Mouse (Mus musculus): ENCODE results near the gene Cdyl2. TPM values are rescaled to one million over a fixed set of nuclear protein-coding genes. Genes with fewer than 3 reads are reported as not detected.
A peak's percentile ranks its signal among the peaks of the same experiment; 100 is the strongest.

Cdyl2 gene
- polyA plus RNA-seq, 1 experiment from 2014 or later = 8.6 TPM

GRCm38 (mm10) chr8:116614901-116615300 lies 117.9 kb downstream of the Cdyl2 start:
- Histone ChIP-seq H3K9me3 (no peaks in the 10 kb centered on the region), H3K4me3 (no peak overlapping the region), H3K27me3 (ENCODE audit: poor library complexity, severe bottlenecking) (no peaks in the 10 kb centered on the region), H3K27ac (no peak overlapping the region), H3K36me3 (replicated peaks) (no peaks in the 10 kb centered on the region), H3K4me1 (no peaks in the 10 kb centered on the region)
- DNase-seq (ENCODE audit: extremely low spot score, low spot score) = no peak
- WGBS = 92% methylated on average over 7 of the region's 7 CpGs

GRCm38 (mm10) chr8:116606171-116606570 lies 126.6 kb downstream of the Cdyl2 start:
- Histone ChIP-seq H3K27ac (no peak overlapping the region), H3K4me3 (no peak overlapping the region), H3K36me3 (replicated peaks) (no peaks in the 10 kb centered on the region), H3K9me3 (peaks cover 23% of the 10 kb centered on the region), H3K4me1 (no peaks in the 10 kb centered on the region), H3K27me3 (ENCODE audit: poor library complexity, severe bottlenecking) (no peaks in the 10 kb centered on the region)
- DNase-seq (ENCODE audit: extremely low spot score, low spot score) = no peak
- 66% methylated on average over 9 of the region's 13 CpGs for WGBS

- no peaks in the 10 kb centered on the region for H3K27me3 ChIP-seq (ENCODE audit: poor library complexity, severe bottlenecking)
- no peaks in the 10 kb centered on the region for H3K36me3 ChIP-seq (replicated peaks)
- 90% methylated on average over 4 of the region's 4 CpGs for WGBS
- H3K4me3 ChIP-seq = no peak overlapping the region
- no peak overlapping the region for H3K27ac ChIP-seq
- no peak for DNase-seq (ENCODE audit: extremely low spot score, low spot score)
- peaks cover 19% of the 10 kb centered on the region for H3K9me3 ChIP-seq
- H3K4me1 ChIP-seq = no peaks in the 10 kb centered on the region
Measured at GRCm38 (mm10) chr8:116602806-116603205, 130.0 kb downstream of the Cdyl2 start.

- DNase-seq (ENCODE audit: extremely low spot score, low spot score) = no peak
- WGBS = 88% methylated on average over 6 of the region's 6 CpGs
Measured at GRCm38 (mm10) chr8:116599728-116600127, 133.1 kb downstream of the Cdyl2 start.

GRCm38 (mm10) chr8:116591226-116591625 lies 141.6 kb downstream of the Cdyl2 start:
- DNase-seq (ENCODE audit: extremely low spot score, low spot score) = no peak
- H3K27ac ChIP-seq = no peak overlapping the region
- no peaks in the 10 kb centered on the region for H3K9me3 ChIP-seq
- no peak overlapping the region for H3K4me3 ChIP-seq
- H3K4me1 ChIP-seq = 0 out of 2 replicates have a peak, but pooled peaks cover 6% of the 10 kb centered on the region
- WGBS = 80% methylated on average over 10 of the region's 10 CpGs
- H3K27me3 ChIP-seq (ENCODE audit: poor library complexity, severe bottlenecking) = no peaks in the 10 kb centered on the region
- no peaks in the 10 kb centered on the region for H3K36me3 ChIP-seq (replicated peaks)

More at GRCm38 (mm10) chr8:116599728-116600127, 133.1 kb downstream of the Cdyl2 start:
- Histone ChIP-seq H3K4me3 (no peak overlapping the region), H3K36me3 (replicated peaks) (no peaks in the 10 kb centered on the region), H3K4me1 (no peaks in the 10 kb centered on the region), H3K9me3 (peaks cover 11% of the 10 kb centered on the region), H3K27ac (no peak overlapping the region), H3K27me3 (ENCODE audit: poor library complexity, severe bottlenecking) (no peaks in the 10 kb centered on the region)

GRCm38 (mm10) chr8:116590546-116590945 lies 142.2 kb downstream of the Cdyl2 start:
- H3K27me3 ChIP-seq (ENCODE audit: poor library complexity, severe bottlenecking) = no peaks in the 10 kb centered on the region
- no peak overlapping the region for H3K4me3 ChIP-seq
- H3K9me3 ChIP-seq = no peaks in the 10 kb centered on the region
- H3K36me3 ChIP-seq (replicated peaks) = no peaks in the 10 kb centered on the region
- no peak for DNase-seq (ENCODE audit: extremely low spot score, low spot score)
- H3K4me1 ChIP-seq = 0 out of 2 replicates have a peak, but pooled peaks cover 6% of the 10 kb centered on the region
- no peak overlapping the region for H3K27ac ChIP-seq
- WGBS = 92% methylated on average over 4 of the region's 4 CpGs

GRCm38 (mm10) chr8:116590106-116590505 lies 142.7 kb downstream of the Cdyl2 start:
- Histone ChIP-seq H3K27ac (no peak overlapping the region), H3K27me3 (ENCODE audit: poor library complexity, severe bottlenecking) (no peaks in the 10 kb centered on the region), H3K4me3 (no peak overlapping the region), H3K36me3 (replicated peaks) (no peaks in the 10 kb centered on the region), H3K4me1 (0 out of 2 replicates have a peak, but pooled peaks cover 6% of the 10 kb centered on the region), H3K9me3 (no peaks in the 10 kb centered on the region)
- DNase-seq (ENCODE audit: extremely low spot score, low spot score) = no peak
- WGBS = 92% methylated on average over 14 of the region's 14 CpGs

- 86% methylated on average over 19 of the region's 19 CpGs for WGBS
- peak overlapping the region; percentile 26 for H3K27ac ChIP-seq
Measured at GRCm38 (mm10) chr8:116587616-116588468, 144.9 kb downstream of the Cdyl2 start.

GRCm38 (mm10) chr8:116581318-116582019 lies 151.3 kb downstream of the Cdyl2 start:
- Histone ChIP-seq H3K27ac (no peak overlapping the region), H3K4me3 (no peak overlapping the region), H3K36me3 (replicated peaks) (peaks cover 8% of the 10 kb centered on the region; the same call in 1 of the 2 replicates), H3K27me3 (ENCODE audit: poor library complexity, severe bottlenecking) (no peaks in the 10 kb centered on the region), H3K9me3 (peaks cover 7% of the 10 kb centered on the region; the same call in 1 of the 2 replicates), H3K4me1 (no peaks in the 10 kb centered on the region)
- DNase-seq (ENCODE audit: extremely low spot score, low spot score) = no peak
- 91% methylated on average over 11 of the region's 11 CpGs for WGBS

More at GRCm38 (mm10) chr8:116587616-116588468, 144.9 kb downstream of the Cdyl2 start:
- Histone ChIP-seq H3K9me3 (no peaks in the 10 kb centered on the region; the same call in 1 of the 2 replicates), H3K27me3 (ENCODE audit: poor library complexity, severe bottlenecking) (no peaks in the 10 kb centered on the region), H3K36me3 (replicated peaks) (no peaks in the 10 kb centered on the region), H3K4me3 (no peak overlapping the region), H3K4me1 (0 out of 2 replicates have a peak, but pooled peaks cover 6% of the 10 kb centered on the region)
- DNase-seq (ENCODE audit: extremely low spot score, low spot score) = no peak

GRCm38 (mm10) chr8:116576732-116577131 lies 156.1 kb downstream of the Cdyl2 start:
- Histone ChIP-seq H3K4me1 (no peaks in the 10 kb centered on the region), H3K27ac (no peak overlapping the region), H3K4me3 (no peak overlapping the region), H3K27me3 (ENCODE audit: poor library complexity, severe bottlenecking) (no peaks in the 10 kb centered on the region), H3K36me3 (replicated peaks) (peaks cover 3% of the 10 kb centered on the region; the same call in 1 of the 2 replicates), H3K9me3 (peaks cover 7% of the 10 kb centered on the region; the same call in 1 of the 2 replicates)
- 90% methylated on average over 2 of the region's 2 CpGs for WGBS
- no peak for DNase-seq (ENCODE audit: extremely low spot score, low spot score)

- H3K4me3 ChIP-seq = no peak overlapping the region
- H3K9me3 ChIP-seq = peaks cover 3% of the 10 kb centered on the region; the same call in 1 of the 2 replicates
- H3K27me3 ChIP-seq (ENCODE audit: poor library complexity, severe bottlenecking) = no peaks in the 10 kb centered on the region
- no peaks in the 10 kb centered on the region for H3K36me3 ChIP-seq (replicated peaks)
- H3K27ac ChIP-seq = no peak overlapping the region
- no peaks in the 10 kb centered on the region for H3K4me1 ChIP-seq
- DNase-seq (ENCODE audit: extremely low spot score, low spot score) = no peak
- 88% methylated on average over 5 of the region's 5 CpGs for WGBS
Measured at GRCm38 (mm10) chr8:116573085-116573484, 159.7 kb downstream of the Cdyl2 start.

- 0 out of 2 replicates have a peak, but pooled peaks cover 1% of the 10 kb centered on the region for H3K9me3 ChIP-seq
- no peaks in the 10 kb centered on the region for H3K36me3 ChIP-seq (replicated peaks)
- H3K4me3 ChIP-seq = no peak overlapping the region
- no peak for DNase-seq (ENCODE audit: extremely low spot score, low spot score)
- no peaks in the 10 kb centered on the region for H3K27me3 ChIP-seq (ENCODE audit: poor library complexity, severe bottlenecking)
- no peaks in the 10 kb centered on the region for H3K4me1 ChIP-seq
- H3K27ac ChIP-seq = no peak overlapping the region
- WGBS = 89% methylated on average over 3 of the region's 3 CpGs
Measured at GRCm38 (mm10) chr8:116552778-116553177, 180.0 kb downstream of the Cdyl2 start.

GRCm38 (mm10) chr8:116552255-116552654 lies 180.5 kb downstream of the Cdyl2 start:
- H3K27ac ChIP-seq = no peak overlapping the region
- no peaks in the 10 kb centered on the region for H3K27me3 ChIP-seq (ENCODE audit: poor library complexity, severe bottlenecking)
- H3K4me3 ChIP-seq = no peak overlapping the region
- WGBS = 90% methylated on average over 6 of the region's 6 CpGs
- DNase-seq (ENCODE audit: extremely low spot score, low spot score) = no peak
- H3K36me3 ChIP-seq (replicated peaks) = no peaks in the 10 kb centered on the region
- no peaks in the 10 kb centered on the region for H3K9me3 ChIP-seq
- H3K4me1 ChIP-seq = no peaks in the 10 kb centered on the region
